Mouse (Mus musculus): ENCODE results near the gene Prok1.

Prok1 gene

GRCm38 (mm10) chr3:107185597-107185996, 53.9 kb downstream of the Prok1 start:
- no peak for DNase-seq (ENCODE audit: low spot score in 2 of 2)

GRCm38 (mm10) chr3:107183178-107183577, 56.3 kb downstream of the Prok1 start:
- no peak for DNase-seq (ENCODE audit: low spot score in 2 of 2)

Measured in spleen, postnatal 4 days (tissue).